Mouse (Mus musculus) MEL (cell line): ENCODE measurements around the gene Rtn1. TPM values are rescaled to one million over a fixed set of nuclear protein-coding genes. Genes with fewer than 3 reads are reported as not detected.

Experiments used
- DNase-seq: peaks from one replicate; pipeline ENCODE4 v3.0.0; 2011; ENCODE audit warnings: low read depth, low spot score
- H3K27ac ChIP-seq: 2 replicates; pipeline ENCODE4 v1.5.1; 2012; ENCODE audit warnings: low read depth, mild to moderate bottlenecking, control low read depth, low read length, moderate library complexity; ENCODE audit not compliant: control insufficient read depth
- H3K27me3 ChIP-seq, 2 experiments: fragments of 150-350 bp in 1 of 2; sonication (generic) in 1 of 2; 2 replicates each; pipeline ENCODE4 v1.6.1; 2012; ENCODE audit warnings: low read length in 2 of 2, mild to moderate bottlenecking in 2 of 2, improper control_type of control experiment in 1 of 2, moderate library complexity in 1 of 2; ENCODE audit not compliant: insufficient read depth in 2 of 2, control insufficient read depth in 1 of 2
- H3K36me3 ChIP-seq, 2 experiments: 2 replicates each; pipeline ENCODE4 v1.6.1; 2012 to 2014; ENCODE audit warnings: low read length in 2 of 2, improper control_type of control experiment in 1 of 2, inconsistent platforms in 1 of 2, mild to moderate bottlenecking in 1 of 2; ENCODE audit not compliant: insufficient read depth in 2 of 2, control insufficient read depth in 1 of 2
- H3K4me1 ChIP-seq, 2 experiments: fragments of 150-350 bp in 1 of 2; sonication (generic) in 1 of 2; 2 replicates each; pipeline ENCODE4 v1.6.1; 2012; ENCODE audit warnings: low read length in 2 of 2, improper control_type of control experiment in 1 of 2, mild to moderate bottlenecking in 1 of 2; ENCODE audit not compliant: insufficient read depth in 2 of 2, control insufficient read depth in 1 of 2
- H3K4me3 ChIP-seq, 2 experiments: fragments of 150-350 bp in 1 of 2; sonication (generic) in 1 of 2; 2 replicates each; pipeline ENCODE4 v1.5.1; 2012; ENCODE audit warnings: low read depth in 2 of 2, low read length in 2 of 2, mild to moderate bottlenecking in 2 of 2, moderate library complexity in 2 of 2, control low read depth in 1 of 2, improper control_type of control experiment in 1 of 2; ENCODE audit not compliant: control insufficient read depth in 1 of 2, insufficient read depth in 1 of 2
- H3K79me2 ChIP-seq: 2 replicates; pipeline ENCODE4 v1.6.1; 2012; ENCODE audit warnings: mild to moderate bottlenecking, low read length, moderate library complexity; ENCODE audit not compliant: control insufficient read depth, poor library complexity, insufficient read depth
- H3K9ac ChIP-seq: 2 replicates; pipeline ENCODE4 v1.6.1; 2012; ENCODE audit warnings: low read depth, mild to moderate bottlenecking, control low read depth, low read length, moderate library complexity; ENCODE audit not compliant: control insufficient read depth, poor library complexity, severe bottlenecking
- H3K9me3 ChIP-seq: fragments of 150-350 bp; sonication (generic); replicated peaks from 2 replicates; pipeline ENCODE4 v1.6.1; 2012; ENCODE audit warnings: mild to moderate bottlenecking, low read length, improper control_type of control experiment, moderate library complexity; ENCODE audit not compliant: insufficient read depth
- BHLHE40 ChIP-seq: IDR thresholded peaks from 2 replicates; pipeline ENCODE4 v1.6.1; 2012; ENCODE audit warnings: low read depth, mild to moderate bottlenecking, inconsistent platforms, low read length, improper control_type of control experiment, borderline replicate concordance
- CHD1 ChIP-seq: IDR thresholded peaks from 2 replicates; pipeline ENCODE4 v1.6.1; 2012; ENCODE audit warnings: low read depth, mild to moderate bottlenecking, inconsistent platforms, low read length, improper control_type of control experiment
- E2F4 ChIP-seq: IDR thresholded peaks from 2 replicates; pipeline ENCODE4 v1.6.1; 2011; ENCODE audit warnings: low read depth, low read length, improper control_type of control experiment, borderline replicate concordance
- EP300 ChIP-seq, 2 experiments: IDR thresholded peaks; 2 replicates each; pipeline ENCODE4 v1.6.1; 2011; ENCODE audit warnings: improper control_type of control experiment in 2 of 2, low read length in 2 of 2, low read depth in 1 of 2, mild to moderate bottlenecking in 1 of 2
- GABPA ChIP-seq: IDR thresholded peaks from 2 replicates; pipeline ENCODE4 v1.6.1; 2012; ENCODE audit warnings: low read depth, mild to moderate bottlenecking, inconsistent platforms, low read length, improper control_type of control experiment, moderate library complexity
- HCFC1 ChIP-seq: IDR thresholded peaks from 2 replicates; pipeline ENCODE4 v1.6.1; 2012; ENCODE audit warnings: low read depth, mild to moderate bottlenecking, inconsistent platforms, low read length, improper control_type of control experiment, moderate library complexity
- JUND ChIP-seq: IDR thresholded peaks from 2 replicates; pipeline ENCODE4 v1.6.1; 2011; ENCODE audit warnings: low read depth, mild to moderate bottlenecking, improper control_type of control experiment, low read length
- KAT2A ChIP-seq: conservative IDR thresholded peaks from 2 replicates; pipeline ENCODE4 v1.6.1; 2012; ENCODE audit warnings: low read depth, low read length, improper control_type of control experiment, inconsistent platforms
- MAFK ChIP-seq: IDR thresholded peaks from 2 replicates; pipeline ENCODE4 v1.6.1; 2011; ENCODE audit warnings: low read depth, mild to moderate bottlenecking, low read length, improper control_type of control experiment, borderline replicate concordance
- MAZ ChIP-seq: IDR thresholded peaks from 2 replicates; pipeline ENCODE4 v1.6.1; 2012; ENCODE audit warnings: low read depth, mild to moderate bottlenecking, inconsistent platforms, low read length, improper control_type of control experiment
- MXI1 ChIP-seq: IDR thresholded peaks from 2 replicates; pipeline ENCODE4 v1.6.1; 2011; ENCODE audit warnings: mild to moderate bottlenecking, low read depth, low read length, improper control_type of control experiment
- MYB ChIP-seq: IDR thresholded peaks from 2 replicates; pipeline ENCODE4 v1.6.1; 2011; ENCODE audit warnings: mild to moderate bottlenecking, low read depth, low read length, improper control_type of control experiment
- MYC ChIP-seq: IDR thresholded peaks from 2 replicates; pipeline ENCODE4 v1.6.1; 2011; ENCODE audit warnings: low read depth, mild to moderate bottlenecking, low read length, improper control_type of control experiment, moderate library complexity
- NELFE ChIP-seq: IDR thresholded peaks from 2 replicates; pipeline ENCODE4 v1.6.1; 2011; ENCODE audit warnings: low read depth, low read length, improper control_type of control experiment
- NRF1 ChIP-seq: IDR thresholded peaks from 2 replicates; pipeline ENCODE4 v1.6.1; 2014; ENCODE audit warnings: low read depth, mild to moderate bottlenecking, inconsistent platforms, low read length, improper control_type of control experiment, moderate library complexity; ENCODE audit not compliant: poor library complexity, insufficient read depth, severe bottlenecking
- RAD21 ChIP-seq: IDR thresholded peaks from 2 replicates; pipeline ENCODE4 v1.6.1; 2011; ENCODE audit warnings: mild to moderate bottlenecking, low read depth, low read length, improper control_type of control experiment
- RCOR1 ChIP-seq: IDR thresholded peaks from 2 replicates; pipeline ENCODE4 v1.6.1; 2012; ENCODE audit warnings: low read depth, mild to moderate bottlenecking, inconsistent platforms, low read length, improper control_type of control experiment
- SIN3A ChIP-seq: IDR thresholded peaks from 2 replicates; pipeline ENCODE4 v1.6.1; 2012; ENCODE audit warnings: low read length, improper control_type of control experiment, inconsistent platforms
- TAL1 ChIP-seq: IDR thresholded peaks from 2 replicates; pipeline ENCODE4 v1.6.1; 2012; ENCODE audit warnings: mild to moderate bottlenecking, inconsistent platforms, low read length, moderate library complexity, mixed read lengths
- TBP ChIP-seq: IDR thresholded peaks from 2 replicates; pipeline ENCODE4 v1.8.0; 2011; ENCODE audit warnings: low read depth, low read length, improper control_type of control experiment
- UBTF ChIP-seq: IDR thresholded peaks from 2 replicates; pipeline ENCODE4 v1.6.1; 2012; ENCODE audit warnings: low read depth, mild to moderate bottlenecking, inconsistent platforms, low read length, improper control_type of control experiment, moderate library complexity, borderline replicate concordance; ENCODE audit not compliant: insufficient read depth
- USF1 ChIP-seq: IDR thresholded peaks from 2 replicates; pipeline ENCODE4 v1.6.1; 2014; ENCODE audit warnings: low read depth, mild to moderate bottlenecking, inconsistent platforms, low read length, improper control_type of control experiment, moderate library complexity
- USF2 ChIP-seq, 2 experiments: IDR thresholded peaks; 2 replicates each; pipeline ENCODE4 v1.6.1; 2011 to 2012; ENCODE audit warnings: improper control_type of control experiment in 2 of 2, low read length in 2 of 2, borderline replicate concordance in 1 of 2, inconsistent platforms in 1 of 2, low read depth in 1 of 2, mild to moderate bottlenecking in 1 of 2; ENCODE audit not compliant: insufficient read depth in 1 of 2
- ZKSCAN1 ChIP-seq: IDR thresholded peaks from 2 replicates; pipeline ENCODE4 v1.6.1; 2012; ENCODE audit warnings: low read depth, mild to moderate bottlenecking, inconsistent platforms, low read length, improper control_type of control experiment, moderate library complexity
- ZNF384 ChIP-seq: IDR thresholded peaks from 2 replicates; pipeline ENCODE4 v1.6.1; 2012; ENCODE audit warnings: low read depth, mild to moderate bottlenecking, inconsistent platforms, low read length, improper control_type of control experiment
- polyA plus RNA-seq, 2 experiments: library from polyadenylated mRNA; stranded (reverse) in 1 of 2; unstranded in 1 of 2; fragments of >175 nt in 1 of 2; fragments of >200 nt in 1 of 2; gene quantifications; 2 replicates each; pipeline versions ENCODE4 v1.2.1 to v1.2.4; 2012; ENCODE audit warnings: low replicate concordance in 2 of 2, low read depth in 1 of 2; ENCODE audit not compliant: insufficient read length in 2 of 2, insufficient read depth in 1 of 2, missing spikeins in 1 of 2
- total RNA-seq: library from RNA; depleted of rRNA; stranded (reverse); fragments of 300-350 nt; gene quantifications from 2 replicates; pipeline ENCODE4 v1.2.3, GENCODE M21; 2012

Gene Rtn1
- total and polyA plus RNA-seq, 3 experiments = not detected

GRCm38 (mm10) chr12:72343639-72344038, 65.2 kb downstream of the Rtn1 start:
- TF ChIP-seq RCOR1 (no peak), MYB (no peak), MAZ (no peak), EP300 (IDR thresholded peaks at IDR 0.05; ENCODE audit: low read depth in 1 of 2, low read length in 2 of 2) (no peak), MYC (no peak), CHD1 (no peak), TAL1 (no peak), UBTF (no peak), MXI1 (no peak), RAD21 (no peak)
- TF ChIP-seq, all 39 proteins: peak for 0
- H3K4me3 ChIP-seq = no peak overlapping the region
- H3K27me3 ChIP-seq = no peaks in the 10 kb centered on the region
- H3K27ac ChIP-seq = no peak overlapping the region
- no peak overlapping the region for H3K9ac ChIP-seq
- H3K4me1 ChIP-seq = no peaks in the 10 kb centered on the region
- no peak for DNase-seq
- H3K36me3 ChIP-seq = no peaks in the 10 kb centered on the region
- no peaks in the 10 kb centered on the region for H3K79me2 ChIP-seq
- H3K9me3 ChIP-seq = no peaks in the 10 kb centered on the region

GRCm38 (mm10) chr12:72336009-72336408, 72.8 kb downstream of the Rtn1 start:
- DNase-seq = no peak
- H3K27me3 ChIP-seq = no peaks in the 10 kb centered on the region
- H3K9me3 ChIP-seq = no peaks in the 10 kb centered on the region
- H3K4me3 ChIP-seq = no peak overlapping the region
- no peaks in the 10 kb centered on the region for H3K79me2 ChIP-seq
- no peaks in the 10 kb centered on the region for H3K36me3 ChIP-seq
- H3K27ac ChIP-seq = no peak overlapping the region
- TF ChIP-seq TAL1 (no peak), JUND (no peak), GABPA (no peak), BHLHE40 (no peak), KAT2A (no peak), UBTF (no peak), E2F4 (no peak), NRF1 (no peak), EP300 (IDR thresholded peaks at IDR 0.05; ENCODE audit: low read depth in 1 of 2, low read length in 2 of 2) (no peak), USF2 (IDR thresholded peaks at IDR 0.05; ENCODE audit: borderline replicate concordance in 1 of 2, insufficient read depth in 1 of 2, low read depth in 1 of 2, low read length in 2 of 2) (no peak), ZKSCAN1 (no peak), USF1 (no peak), HCFC1 (no peak), SIN3A (no peak), MAFK (no peak), RAD21 (no peak), NELFE (no peak), ZNF384 (no peak), TBP (no peak)
- H3K4me1 ChIP-seq = no peaks in the 10 kb centered on the region
- H3K9ac ChIP-seq = no peak overlapping the region
